Mouse (Mus musculus): Measurements from ENCODE around the gene Maml3. TPM values are rescaled to one million over a fixed set of nuclear protein-coding genes. Genes with fewer than 3 reads are reported as not detected.
A peak's percentile ranks its signal among the peaks of the same experiment; 100 is the strongest.

Maml3 gene
- polyA plus RNA-seq, 1 experiment from 2014 or later, result 6.0 TPM

- H3K9me3 ChIP-seq, result no peaks in the 10 kb centered on the region
- 0 out of 2 replicates have a peak, but pooled peaks cover 4% of the 10 kb centered on the region for H3K36me3 ChIP-seq (replicated peaks)
- H3K27ac ChIP-seq (replicated peaks), result peak overlapping the region; percentile 81
- H3K4me1 ChIP-seq, result peaks cover 58% of the 10 kb centered on the region
- no peaks in the 10 kb centered on the region for H3K27me3 ChIP-seq (replicated peaks; ENCODE audit: low read depth, poor library complexity, severe bottlenecking)
- no peak for DNase-seq (ENCODE audit: low spot score)
- 78% methylated on average over 7 of the region's 7 CpGs for WGBS
- H3K4me3 ChIP-seq, result no peak overlapping the region
Observed at GRCm38 (mm10) chr3:52087636-52088280, 17.1 kb downstream of the Maml3 start.

GRCm38 (mm10) chr3:52078763-52079162 is 26.1 kb downstream of the Maml3 start:
- Histone ChIP-seq H3K27ac (replicated peaks) (no peak overlapping the region), H3K27me3 (replicated peaks; ENCODE audit: low read depth, poor library complexity, severe bottlenecking) (no peaks in the 10 kb centered on the region), H3K9me3 (no peaks in the 10 kb centered on the region), H3K36me3 (replicated peaks) (no peaks in the 10 kb centered on the region), H3K4me3 (no peak overlapping the region), H3K4me1 (peaks cover 29% of the 10 kb centered on the region)
- WGBS, result 94% methylated on average over 2 of the region's 2 CpGs
- DNase-seq (ENCODE audit: low spot score), result no peak

DNA sequence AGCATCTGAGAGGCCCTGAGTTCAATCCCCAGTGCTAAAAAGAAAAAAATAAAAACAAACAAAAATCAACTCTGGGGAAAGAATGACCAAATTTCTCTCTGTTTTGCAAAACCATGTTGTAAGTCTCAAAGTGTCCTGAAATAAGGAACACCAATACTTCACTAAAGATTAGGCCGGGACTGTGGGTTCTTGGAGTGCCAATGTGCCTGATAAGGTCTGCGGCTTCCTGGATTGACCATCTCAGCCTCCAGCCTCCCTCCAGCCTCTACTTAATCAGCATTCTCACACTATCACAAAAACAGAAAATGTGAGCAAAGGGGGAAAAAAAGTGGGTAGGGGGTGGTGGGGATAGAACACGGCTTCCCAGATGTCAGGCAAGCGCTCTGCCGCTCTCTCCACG is 30.9 kb downstream of the Maml3 start:
- no peak for DNase-seq (ENCODE audit: low spot score)
- peaks cover 66% of the 10 kb centered on the region for H3K4me1 ChIP-seq
- H3K36me3 ChIP-seq (replicated peaks), result no peaks in the 10 kb centered on the region
- H3K27me3 ChIP-seq (replicated peaks; ENCODE audit: low read depth, poor library complexity, severe bottlenecking), result no peaks in the 10 kb centered on the region
- 72% methylated on average over 6 of the region's 6 CpGs for WGBS
- H3K4me3 ChIP-seq, result no peak overlapping the region
- no peak overlapping the region; the same call in 1 of the 2 replicates for H3K27ac ChIP-seq (replicated peaks)
- no peaks in the 10 kb centered on the region for H3K9me3 ChIP-seq

GRCm38 (mm10) chr3:52071996-52072395 is 32.9 kb downstream of the Maml3 start:
- H3K27ac ChIP-seq (replicated peaks), result 0 out of 2 replicates have a peak overlapping the region, but pooled peaks have one; percentile 11

DNA sequence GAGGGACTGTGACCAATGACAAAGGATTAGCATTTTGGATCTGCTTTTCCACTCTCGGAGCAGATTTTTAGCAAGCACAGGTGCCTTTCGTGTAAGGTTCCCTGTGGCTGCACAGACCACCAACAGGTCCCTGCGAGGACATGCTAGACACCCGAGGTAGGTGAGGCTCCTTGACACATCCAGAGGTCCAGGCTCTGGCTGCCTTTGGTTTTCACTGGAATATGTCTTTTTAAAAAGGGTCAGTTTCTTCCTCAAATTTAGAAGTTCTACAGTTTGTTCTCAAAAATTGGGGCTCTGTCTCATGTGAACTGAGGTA is 34.8 kb downstream of the Maml3 start:
- no peaks in the 10 kb centered on the region for H3K36me3 ChIP-seq (replicated peaks)
- H3K9me3 ChIP-seq, result no peaks in the 10 kb centered on the region
- no peak for DNase-seq (ENCODE audit: low spot score)
- peak overlapping the region; percentile 69 for H3K27ac ChIP-seq (replicated peaks)
- peaks cover 73% of the 10 kb centered on the region for H3K4me1 ChIP-seq
- H3K4me3 ChIP-seq, result peak overlapping the region; percentile 53
- WGBS, result 2% methylated on average over 4 of the region's 4 CpGs
- H3K27me3 ChIP-seq (replicated peaks; ENCODE audit: low read depth, poor library complexity, severe bottlenecking), result no peaks in the 10 kb centered on the region

More at GRCm38 (mm10) chr3:52071996-52072395, 32.9 kb downstream of the Maml3 start:
- H3K4me1 ChIP-seq, result peaks cover 66% of the 10 kb centered on the region
- H3K4me3 ChIP-seq, result no peak overlapping the region
- no peaks in the 10 kb centered on the region for H3K27me3 ChIP-seq (replicated peaks; ENCODE audit: low read depth, poor library complexity, severe bottlenecking)
- no peaks in the 10 kb centered on the region for H3K36me3 ChIP-seq (replicated peaks)
- DNase-seq (ENCODE audit: low spot score), result no peak
- H3K9me3 ChIP-seq, result no peaks in the 10 kb centered on the region
- 30% methylated on average over 5 of the region's 5 CpGs for WGBS

GRCm38 (mm10) chr3:52069304-52070162 is 35.3 kb downstream of the Maml3 start:
- Histone ChIP-seq H3K27me3 (replicated peaks; ENCODE audit: low read depth, poor library complexity, severe bottlenecking) (no peaks in the 10 kb centered on the region), H3K9me3 (no peaks in the 10 kb centered on the region), H3K4me3 (peak overlapping the region; percentile 53), H3K4me1 (peaks cover 67% of the 10 kb centered on the region), H3K36me3 (replicated peaks) (no peaks in the 10 kb centered on the region), H3K27ac (replicated peaks) (peak overlapping the region; percentile 69)
- WGBS, result 11% methylated on average over 25 of the region's 25 CpGs
- peak; percentile 65 for DNase-seq (ENCODE audit: low spot score)

DNA sequence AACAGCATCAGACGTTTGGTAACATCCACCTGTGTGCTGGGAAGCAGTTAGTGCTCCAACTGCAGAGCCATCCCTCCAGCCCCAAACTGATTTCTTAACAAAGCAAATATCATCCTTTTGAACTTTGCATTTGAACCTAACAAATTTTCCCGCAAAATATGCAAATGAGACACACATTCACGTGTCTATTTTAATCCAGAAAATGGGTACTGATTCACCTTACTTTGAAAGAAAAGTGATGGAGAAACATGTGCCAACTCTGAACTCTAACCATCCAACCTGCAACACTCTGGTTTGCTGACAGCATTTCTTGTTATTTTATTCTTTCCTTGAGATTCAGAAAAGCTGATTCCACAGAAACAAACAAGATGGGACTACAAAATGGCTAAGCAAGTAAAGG is 36.0 kb downstream of the Maml3 start:
- no peak for DNase-seq (ENCODE audit: low spot score)
- Histone ChIP-seq H3K36me3 (replicated peaks) (no peaks in the 10 kb centered on the region), H3K27me3 (replicated peaks; ENCODE audit: low read depth, poor library complexity, severe bottlenecking) (no peaks in the 10 kb centered on the region), H3K27ac (replicated peaks) (no peak overlapping the region), H3K9me3 (no peaks in the 10 kb centered on the region), H3K4me3 (no peak overlapping the region), H3K4me1 (peaks cover 61% of the 10 kb centered on the region)
- 70% methylated on average over 3 of the region's 3 CpGs for WGBS

DNA sequence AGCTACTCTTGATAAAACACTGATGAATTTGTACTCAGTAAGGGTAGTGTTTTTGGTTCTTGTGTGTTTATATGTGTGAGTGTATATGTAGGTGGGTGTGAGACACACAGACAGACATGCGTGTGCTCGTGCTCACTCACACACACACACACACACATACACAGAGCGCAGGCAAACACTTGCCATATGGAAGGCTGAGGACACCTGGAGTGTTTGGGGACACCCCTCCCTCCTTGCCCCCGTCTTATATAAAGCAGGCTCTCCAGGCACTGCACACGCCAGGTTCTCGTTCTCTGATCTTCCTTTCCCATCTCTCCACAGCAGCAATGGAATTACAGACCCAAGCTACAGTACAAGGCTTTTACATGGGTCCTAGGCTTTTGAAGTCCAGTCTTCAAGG is 37.7 kb downstream of the Maml3 start:
- DNase-seq (ENCODE audit: low spot score), result no peak
- no peaks in the 10 kb centered on the region for H3K36me3 ChIP-seq (replicated peaks)
- H3K27ac ChIP-seq (replicated peaks), result no peak overlapping the region
- H3K4me3 ChIP-seq, result no peak overlapping the region
- H3K9me3 ChIP-seq, result no peaks in the 10 kb centered on the region
- H3K27me3 ChIP-seq (replicated peaks; ENCODE audit: low read depth, poor library complexity, severe bottlenecking), result no peaks in the 10 kb centered on the region
- WGBS, result 86% methylated on average over 6 of the region's 6 CpGs
- peaks cover 63% of the 10 kb centered on the region for H3K4me1 ChIP-seq

- Histone ChIP-seq H3K9me3 (no peaks in the 10 kb centered on the region), H3K4me3 (no peak overlapping the region), H3K4me1 (peaks cover 63% of the 10 kb centered on the region), H3K27ac (replicated peaks) (no peak overlapping the region), H3K27me3 (replicated peaks; ENCODE audit: low read depth, poor library complexity, severe bottlenecking) (no peaks in the 10 kb centered on the region), H3K36me3 (replicated peaks) (no peaks in the 10 kb centered on the region)
- no peak for DNase-seq (ENCODE audit: low spot score)
- WGBS, result 76% methylated on average over 3 of the region's 3 CpGs
Observed at GRCm38 (mm10) chr3:52066142-52066541, 38.7 kb downstream of the Maml3 start.

DNA sequence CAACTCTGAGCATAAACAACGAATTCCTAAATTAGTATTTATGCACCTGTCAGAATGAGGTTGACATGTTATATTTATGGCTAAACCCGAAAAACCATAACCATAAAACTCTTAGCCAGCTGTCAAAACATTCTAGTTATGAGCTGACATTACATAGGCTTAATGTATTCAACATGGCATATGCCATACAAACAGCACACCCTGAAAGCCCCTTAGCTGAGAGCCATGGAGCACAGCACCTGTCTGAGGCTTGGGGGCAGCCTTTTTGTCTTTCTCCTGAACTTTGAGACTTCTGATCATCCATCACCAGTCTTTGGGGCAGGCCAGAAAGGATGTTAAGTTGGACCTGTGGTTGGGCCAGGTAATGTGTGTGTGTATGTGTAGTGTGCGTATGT is 41.6 kb downstream of the Maml3 start:
- WGBS, result 81% methylated on average over 3 of the region's 3 CpGs
- no peak for DNase-seq (ENCODE audit: low spot score)
- peaks cover 64% of the 10 kb centered on the region for H3K4me1 ChIP-seq

DNA sequence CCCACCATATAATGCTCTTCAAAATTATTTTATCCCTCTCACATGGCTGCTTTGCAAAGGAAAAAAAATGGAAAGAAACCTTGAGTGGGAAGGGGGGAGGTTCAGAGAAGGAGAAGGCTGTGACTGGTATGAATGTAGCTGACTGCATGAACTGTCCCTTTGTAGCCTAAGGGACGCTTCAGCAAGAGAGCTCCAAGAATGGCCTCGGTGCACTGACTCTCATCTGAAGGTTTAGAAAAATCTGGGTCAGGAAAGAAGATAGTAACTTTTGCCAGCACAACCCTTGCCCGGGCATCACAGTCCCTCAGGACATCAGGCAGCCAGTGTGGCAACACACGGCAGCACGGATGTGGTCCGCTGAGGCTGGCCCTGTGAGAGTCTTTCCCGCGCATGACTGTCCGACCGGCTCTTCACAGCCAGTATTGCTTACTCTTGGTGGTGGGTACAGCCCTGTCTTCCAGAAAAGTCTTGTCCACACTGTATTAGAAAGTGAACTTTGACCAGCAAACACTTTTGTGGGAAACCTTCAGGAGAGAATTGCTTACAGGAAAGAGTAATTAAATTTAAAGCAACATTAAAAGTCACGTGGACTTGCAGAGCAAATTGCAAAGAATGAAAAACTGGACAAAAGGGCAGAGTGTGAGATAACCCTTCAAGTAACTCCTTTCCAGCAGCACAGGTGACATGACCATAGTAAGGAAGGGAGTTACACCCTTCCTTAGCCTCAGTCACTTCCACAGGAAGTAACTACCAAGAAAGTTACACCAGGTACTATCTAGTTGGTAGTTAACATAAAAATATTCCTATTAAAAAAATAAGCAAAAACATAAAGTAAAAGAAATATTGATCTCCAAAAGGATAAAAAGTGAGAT is 42.3 kb downstream of the Maml3 start:
- Histone ChIP-seq H3K4me1 (peaks cover 69% of the 10 kb centered on the region), H3K27ac (replicated peaks) (peak overlapping the region; percentile 72)
- WGBS, result 61% methylated on average over 11 of the region's 11 CpGs

More for the DNA sequence above, 41.6 kb downstream of the Maml3 start:
- no peaks in the 10 kb centered on the region for H3K9me3 ChIP-seq
- no peak overlapping the region for H3K4me3 ChIP-seq
- no peak overlapping the region for H3K27ac ChIP-seq (replicated peaks)
- H3K27me3 ChIP-seq (replicated peaks; ENCODE audit: low read depth, poor library complexity, severe bottlenecking), result no peaks in the 10 kb centered on the region
- no peaks in the 10 kb centered on the region for H3K36me3 ChIP-seq (replicated peaks)

More for the DNA sequence above, 42.3 kb downstream of the Maml3 start:
- peak; percentile 31 for DNase-seq (ENCODE audit: low spot score)
- Histone ChIP-seq H3K4me3 (no peak overlapping the region), H3K27me3 (replicated peaks; ENCODE audit: low read depth, poor library complexity, severe bottlenecking) (no peaks in the 10 kb centered on the region), H3K9me3 (no peaks in the 10 kb centered on the region), H3K36me3 (replicated peaks) (no peaks in the 10 kb centered on the region)

Data from embryonic facial prominence, embryonic 10.5 days (tissue).